20 mouse cellular contexts compared by ENCODE assay signal in genomic region chr11:33342061-33342460, GRCm38 (mm10).
DNase-seq lines count a peak whose midpoint lies in the region; ATAC-seq lines count a peak whose summit lies in the region.
"Had no signal": no experiment of that assay in that cellular context is flagged by ENCODE, and none has a peak within 500 bp of the region (broad histone marks: within the 10 kb centered on the region; RNA-seq: fewer than 3 reads in every experiment).

No protein-coding gene starts in this region.

- 61% methylated on average over 2 of the region's 2 CpGs for WGBS in neural tube, embryonic 12.5 days
- WGBS in neural tube, embryonic 15.5 days, result 53% methylated on average over 2 of the region's 2 CpGs
- WGBS in embryonic facial prominence, embryonic 10.5 days, result 56% methylated on average over 2 of the region's 2 CpGs
- WGBS in embryonic facial prominence, embryonic 14.5 days, result 44% methylated on average over 2 of the region's 2 CpGs
- 85% methylated on average over 2 of the region's 2 CpGs for WGBS in hindbrain, embryonic 10.5 days

- DNase-seq in retina, postnatal 1 day, result peak; percentile 20
- DNase-seq in retina, embryonic 14.5 days (ENCODE audit: low spot score), result no peak
- DNase-seq in embryonic facial prominence, embryonic 10.5 days (ENCODE audit: low spot score), result peak; percentile 15
- peak; percentile 10 for DNase-seq in embryonic facial prominence, embryonic 14.5 days (ENCODE audit: low spot score)
- no peak for DNase-seq in hindbrain, embryonic 10.5 days (ENCODE audit: low spot score)
- DNase-seq in cerebellum, postnatal 25 days, result no peak
- DNase-seq: adrenal gland, adult 2 months; adrenal gland, postnatal 10 days; adrenal gland, postnatal 25 days; cerebellum, adult 11-12 months; cerebellum, adult 2 months; cerebellum, adult 9-10 months; cerebellum, postnatal 10 days; cerebellum, postnatal 36 days; embryo, embryonic 11 days had no signal

- no peaks in the 10 kb centered on the region for H3K27me3 ChIP-seq in neural tube, embryonic 12.5 days (replicated peaks)
- H3K27me3 ChIP-seq in neural tube, embryonic 15.5 days (replicated peaks), result no peaks in the 10 kb centered on the region
- H3K27me3 ChIP-seq in embryonic facial prominence, embryonic 10.5 days (replicated peaks; ENCODE audit: low read depth, poor library complexity, severe bottlenecking), result no peaks in the 10 kb centered on the region
- no peaks in the 10 kb centered on the region for H3K27me3 ChIP-seq in embryonic facial prominence, embryonic 14.5 days (replicated peaks; ENCODE audit: control insufficient read depth, insufficient read depth, low read length)
- no peaks in the 10 kb centered on the region for H3K27me3 ChIP-seq in hindbrain, embryonic 10.5 days (ENCODE audit: insufficient read depth, poor library complexity, severe bottlenecking)
- H3K27me3 ChIP-seq: embryonic facial prominence, embryonic 13.5 days had no signal

- no peaks in the 10 kb centered on the region for H3K4me1 ChIP-seq in neural tube, embryonic 12.5 days
- peaks cover 4% of the 10 kb centered on the region; the same call in 1 of the 2 replicates for H3K4me1 ChIP-seq in neural tube, embryonic 15.5 days
- H3K4me1 ChIP-seq in embryonic facial prominence, embryonic 10.5 days, result 0 out of 2 replicates have a peak, but pooled peaks cover 7% of the 10 kb centered on the region
- no peaks in the 10 kb centered on the region for H3K4me1 ChIP-seq in embryonic facial prominence, embryonic 14.5 days (ENCODE audit: control insufficient read depth, insufficient read depth, low read length)
- H3K4me1 ChIP-seq in hindbrain, embryonic 10.5 days (replicated peaks), result no peaks in the 10 kb centered on the region

- H3K4me3 ChIP-seq in neural tube, embryonic 12.5 days, result no peak overlapping the region
- no peak overlapping the region for H3K4me3 ChIP-seq in neural tube, embryonic 15.5 days (replicated peaks)
- no peak overlapping the region for H3K4me3 ChIP-seq in embryonic facial prominence, embryonic 10.5 days
- no peak overlapping the region for H3K4me3 ChIP-seq in embryonic facial prominence, embryonic 14.5 days (ENCODE audit: low read depth, low read length)
- H3K4me3 ChIP-seq in hindbrain, embryonic 10.5 days, result no peak overlapping the region
- H3K4me3 ChIP-seq: embryonic facial prominence, embryonic 13.5 days had no signal

- H3K4me2 ChIP-seq in neural tube, embryonic 12.5 days (replicated peaks), result no peak overlapping the region
- H3K4me2 ChIP-seq in neural tube, embryonic 15.5 days, result no peak overlapping the region
- H3K4me2 ChIP-seq in embryonic facial prominence, embryonic 14.5 days (ENCODE audit: low read depth, low read length), result no peak overlapping the region
- H3K4me2 ChIP-seq: embryonic facial prominence, embryonic 13.5 days had no signal

- no peak overlapping the region for H3K9ac ChIP-seq in neural tube, embryonic 12.5 days
- H3K9ac ChIP-seq in neural tube, embryonic 15.5 days (replicated peaks), result no peak overlapping the region
- no peak overlapping the region for H3K9ac ChIP-seq in embryonic facial prominence, embryonic 14.5 days (ENCODE audit: low read depth, low read length)
- H3K9ac ChIP-seq: embryonic facial prominence, embryonic 13.5 days had no signal

- H3K36me3 ChIP-seq in neural tube, embryonic 12.5 days, result no peaks in the 10 kb centered on the region
- no peaks in the 10 kb centered on the region for H3K36me3 ChIP-seq in neural tube, embryonic 15.5 days
- no peaks in the 10 kb centered on the region for H3K36me3 ChIP-seq in embryonic facial prominence, embryonic 10.5 days (replicated peaks)
- H3K36me3 ChIP-seq in embryonic facial prominence, embryonic 14.5 days (ENCODE audit: control insufficient read depth, insufficient read depth, low read length), result no peaks in the 10 kb centered on the region
- H3K36me3 ChIP-seq in hindbrain, embryonic 10.5 days, result no peaks in the 10 kb centered on the region
- H3K36me3 ChIP-seq: embryonic facial prominence, embryonic 13.5 days had no signal

- no peaks in the 10 kb centered on the region for H3K9me3 ChIP-seq in neural tube, embryonic 12.5 days
- H3K9me3 ChIP-seq in neural tube, embryonic 15.5 days (replicated peaks), result no peaks in the 10 kb centered on the region
- no peaks in the 10 kb centered on the region for H3K9me3 ChIP-seq in embryonic facial prominence, embryonic 10.5 days
- no peaks in the 10 kb centered on the region for H3K9me3 ChIP-seq in embryonic facial prominence, embryonic 14.5 days (ENCODE audit: control insufficient read depth, low read length)
- H3K9me3 ChIP-seq in hindbrain, embryonic 10.5 days, result no peaks in the 10 kb centered on the region
- H3K9me3 ChIP-seq: embryonic facial prominence, embryonic 13.5 days had no signal

- peak; percentile 53; the same call in 1 of the 2 replicates for ATAC-seq in neural tube, embryonic 12.5 days (ENCODE audit: low FRiP score, low read depth)
- no peak for ATAC-seq in neural tube, embryonic 15.5 days (ENCODE audit: low FRiP score)
- 0 out of 2 replicates have a peak, but pooled peaks have one; percentile 41 for ATAC-seq in embryonic facial prominence, embryonic 14.5 days (ENCODE audit: low read depth)
- ATAC-seq: forebrain, embryonic 14.5 days; forebrain, embryonic 16.5 days had no signal

- H3K27ac ChIP-seq in neural tube, embryonic 12.5 days, result no peak overlapping the region
- no peak overlapping the region for H3K27ac ChIP-seq in neural tube, embryonic 15.5 days (replicated peaks)
- no peak overlapping the region for H3K27ac ChIP-seq in embryonic facial prominence, embryonic 10.5 days (replicated peaks)
- H3K27ac ChIP-seq in embryonic facial prominence, embryonic 14.5 days (replicated peaks; ENCODE audit: low read depth, low read length), result no peak overlapping the region
- H3K27ac ChIP-seq in hindbrain, embryonic 10.5 days, result no peak overlapping the region
- H3K27ac ChIP-seq: embryonic facial prominence, embryonic 13.5 days had no signal

Comparison
In these comparisons a context has a peak if more than half of its experiments do, and no peak if none do; other contexts are left out.
1. DNase-seq: peak in retina, postnatal 1 day (single experiment), embryonic facial prominence, embryonic 10.5 days (single experiment) and embryonic facial prominence, embryonic 14.5 days (single experiment); none in retina, embryonic 14.5 days (single experiment), hindbrain, embryonic 10.5 days (single experiment) and cerebellum, postnatal 25 days (0 of 2).